Comparison of ENCODE assay signal across 7 mouse cellular contexts in the genomic region with DNA sequence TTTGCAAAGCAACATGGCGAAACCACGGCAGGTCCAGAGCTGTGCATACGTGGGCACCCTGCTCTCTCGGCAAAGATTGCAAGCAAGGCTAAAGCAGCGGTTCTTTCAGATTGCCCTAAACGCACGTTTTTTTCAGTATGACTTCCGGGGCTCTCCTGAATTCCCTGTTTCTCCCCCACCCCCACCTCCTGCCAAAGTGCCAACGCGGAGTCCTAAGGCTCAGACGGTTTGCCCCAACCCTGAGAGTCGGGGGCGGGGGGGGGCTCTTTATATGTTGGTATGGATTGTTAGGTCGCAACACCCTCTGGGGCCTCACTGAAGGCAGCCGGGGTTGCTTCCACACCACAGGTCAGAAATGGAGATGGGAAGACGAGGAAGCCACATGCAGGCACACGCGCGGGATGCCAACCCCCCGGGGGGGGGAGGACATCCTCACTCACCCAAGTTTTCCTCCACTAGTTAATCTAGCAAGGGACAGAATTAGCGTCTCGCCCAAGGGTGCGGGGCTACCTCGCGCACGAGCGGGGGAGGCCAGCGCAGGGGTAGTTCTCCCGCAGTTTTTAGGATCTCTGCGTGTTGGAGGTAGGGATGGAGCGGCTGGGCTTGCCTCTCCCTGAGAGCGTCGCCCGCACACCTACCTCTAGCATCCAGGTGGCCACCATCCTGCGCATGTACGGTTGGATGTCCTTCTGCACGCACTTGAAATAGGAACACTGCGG. TPM values are rescaled to one million over a fixed set of nuclear protein-coding genes. Genes with fewer than 3 reads are reported as not detected.
DNase-seq lines count a peak whose midpoint lies in the region; ATAC-seq and TF ChIP-seq lines count a peak whose summit lies in the region.

No protein-coding gene starts in this region.

- TF ChIP-seq CTCF in brain, embryonic 14.5 days (IDR thresholded peaks at IDR 0.05; ENCODE audit: borderline replicate concordance, extremely low read depth, insufficient read depth, insufficient read length) = no peak

- no peaks in the 10 kb centered on the region for H3K9me3 ChIP-seq in heart, embryonic 13.5 days
- H3K9me3 ChIP-seq in limb, embryonic 11.5 days (ENCODE audit: control insufficient read depth, low read length) = no peaks in the 10 kb centered on the region
- H3K9me3 ChIP-seq in midbrain, embryonic 16.5 days (replicated peaks; ENCODE audit: control insufficient read depth, low read length, poor library complexity, severe bottlenecking) = no peaks in the 10 kb centered on the region

- peak overlapping the region; percentile 88 for H3K27ac ChIP-seq in heart, embryonic 13.5 days (replicated peaks)
- H3K27ac ChIP-seq in limb, embryonic 11.5 days (replicated peaks; ENCODE audit: low read depth, low read length) = peak overlapping the region; percentile 79
- peak overlapping the region; percentile 37; the same call in 1 of the 2 replicates for H3K27ac ChIP-seq in midbrain, embryonic 16.5 days (ENCODE audit: low read length)

- DNase-seq in urinary bladder, adult 2 months (ENCODE audit: low spot score) = peak; percentile 37
- no peak for DNase-seq in urinary bladder, postnatal 36 days (ENCODE audit: low spot score in 2 of 2)
- DNase-seq in brain, embryonic 14.5 days (ENCODE audit: low read depth) = peak; percentile 66
- DNase-seq in limb, embryonic 11.5 days (ENCODE audit: low spot score) = peak; percentile 62
- no peak for DNase-seq in thymus, adult 18-20 months

- peak overlapping the region; percentile 87 for H3K4me2 ChIP-seq in heart, embryonic 13.5 days
- H3K4me2 ChIP-seq in limb, embryonic 11.5 days (ENCODE audit: low read depth, severe bottlenecking) = peak overlapping the region; percentile 87
- H3K4me2 ChIP-seq in midbrain, embryonic 16.5 days (ENCODE audit: low read length) = peak overlapping the region; percentile 72

- WGBS in heart, embryonic 13.5 days = 0% methylated on average over 38 of the region's 38 CpGs
- WGBS in limb, embryonic 11.5 days = 0% methylated on average over 38 of the region's 38 CpGs
- 0% methylated on average over 38 of the region's 38 CpGs for WGBS in midbrain, embryonic 16.5 days

- peak overlapping the region; percentile 98 for H3K9ac ChIP-seq in heart, embryonic 13.5 days
- H3K9ac ChIP-seq in limb, embryonic 11.5 days (ENCODE audit: low read length) = peak overlapping the region; percentile 96
- H3K9ac ChIP-seq in midbrain, embryonic 16.5 days (ENCODE audit: low read depth, low read length) = peak overlapping the region; percentile 59

- TF ChIP-seq POLR2A in brain, embryonic 14.5 days (IDR thresholded peaks at IDR 0.05; ENCODE audit: borderline replicate concordance, extremely low read depth, insufficient read depth, insufficient read length, poor library complexity, severe bottlenecking) = no peak

- peaks cover 30% of the 10 kb centered on the region for H3K36me3 ChIP-seq in heart, embryonic 13.5 days
- peaks cover 6% of the 10 kb centered on the region for H3K36me3 ChIP-seq in limb, embryonic 11.5 days (ENCODE audit: control insufficient read depth, insufficient read depth, low read length)
- H3K36me3 ChIP-seq in midbrain, embryonic 16.5 days (ENCODE audit: control insufficient read depth, insufficient read depth, low read length) = no peaks in the 10 kb centered on the region

- H3K4me3 ChIP-seq in heart, embryonic 13.5 days = peak overlapping the region; percentile 92
- H3K4me3 ChIP-seq in limb, embryonic 11.5 days (ENCODE audit: low read depth, low read length) = peak overlapping the region; percentile 84
- peak overlapping the region; percentile 46 for H3K4me3 ChIP-seq in midbrain, embryonic 16.5 days (ENCODE audit: low read depth, low read length)

- ATAC-seq in heart, embryonic 13.5 days (ENCODE audit: extremely low read depth, insufficient number of reproducible peaks, low FRiP score, low TSS enrichment) = no peak
- no peak for ATAC-seq in limb, embryonic 11.5 days (ENCODE audit: insufficient number of reproducible peaks, low FRiP score, low TSS enrichment, low read depth)
- 0 out of 2 replicates have a peak, but pooled peaks have one; percentile 1 for ATAC-seq in midbrain, embryonic 16.5 days

- no peaks in the 10 kb centered on the region for H3K27me3 ChIP-seq in heart, embryonic 13.5 days (replicated peaks)
- no peaks in the 10 kb centered on the region for H3K27me3 ChIP-seq in limb, embryonic 11.5 days (ENCODE audit: control insufficient read depth, insufficient read depth, low read length)
- H3K27me3 ChIP-seq in midbrain, embryonic 16.5 days (ENCODE audit: control insufficient read depth, insufficient read depth, low read depth, low read length) = peaks cover 21% of the 10 kb centered on the region

- peaks cover 67% of the 10 kb centered on the region for H3K4me1 ChIP-seq in heart, embryonic 13.5 days
- peaks cover 23% of the 10 kb centered on the region for H3K4me1 ChIP-seq in limb, embryonic 11.5 days (ENCODE audit: control insufficient read depth, insufficient read depth, low read length)
- peaks cover 60% of the 10 kb centered on the region for H3K4me1 ChIP-seq in midbrain, embryonic 16.5 days (ENCODE audit: control insufficient read depth, insufficient read depth, low read length)

RNA-seq across cellular contexts. Expression of a gene that starts 1.9 kb away (rescaled TPM):
- 49.3 and 62.8 TPM in 2 replicates for polyA plus RNA-seq in urinary bladder, adult 2 months (2012; rRNA removed)
- 125 and 131 TPM in 2 replicates for polyA plus RNA-seq in brain, embryonic 14.5 days (2012; rRNA removed)
- 583 and 638 TPM in 2 replicates for polyA plus RNA-seq in heart, embryonic 13.5 days (2015; fragmentation: Nextera tagmentation; extraction: Ambion mirVana)
- 1,093 and 1,097 TPM in 2 replicates for polyA plus RNA-seq in limb, embryonic 11.5 days (2014; fragmentation: Nextera tagmentation; extraction: Ambion mirVana)
- 245 and 326 TPM in 2 replicates for polyA plus RNA-seq in midbrain, embryonic 16.5 days (2015; fragmentation: Nextera tagmentation; extraction: Ambion mirVana)

RNA-seq across cellular contexts. Expression of a gene that starts 40.7 kb away (rescaled TPM):
- polyA plus RNA-seq in urinary bladder, adult 2 months (2012; rRNA removed) = 6.0 and 7.3 TPM in 2 replicates
- polyA plus RNA-seq in brain, embryonic 14.5 days (2012; rRNA removed) = 11.6 and 12.1 TPM in 2 replicates
- polyA plus RNA-seq in heart, embryonic 13.5 days (2015; fragmentation: Nextera tagmentation; extraction: Ambion mirVana) = 7.6 and 8.1 TPM in 2 replicates
- 4.3 and 4.5 TPM in 2 replicates for polyA plus RNA-seq in limb, embryonic 11.5 days (2014; fragmentation: Nextera tagmentation; extraction: Ambion mirVana)
- 5.9 and 7.4 TPM in 2 replicates for polyA plus RNA-seq in midbrain, embryonic 16.5 days (2015; fragmentation: Nextera tagmentation; extraction: Ambion mirVana)

Comparison
In these comparisons a context has a peak if more than half of its experiments do, and no peak if none do; other contexts are left out.
1. DNase-seq: peak in urinary bladder, adult 2 months (single experiment), brain, embryonic 14.5 days (single experiment) and limb, embryonic 11.5 days (single experiment); none in urinary bladder, postnatal 36 days (0 of 2) and thymus, adult 18-20 months (0 of 2).
2. H3K27ac ChIP-seq: peak in every context shown above with its lines; median percentile 88 in heart, embryonic 13.5 days; 79 in limb, embryonic 11.5 days; 37 in midbrain, embryonic 16.5 days.
3. Peak in every context shown above with its lines, with median percentiles within 50 percentile points of each other: H3K4me2 ChIP-seq, H3K4me3 ChIP-seq and H3K9ac ChIP-seq.